Mouse (Mus musculus): Measurements from ENCODE around the gene Tmem260.

The Tmem260 gene

GRCm38 (mm10) chr14:48445984-48446683, at the start of gene Tmem260:
Gene Tmem260, plus strand, starts transcription at chr14:48446124.
- Histone ChIP-seq H3K36me3 (ENCODE audit: control insufficient read depth, insufficient read depth, low read length, poor library complexity, severe bottlenecking) (no peaks in the 10 kb centered on the region), H3K27me3 (ENCODE audit: control insufficient read depth, insufficient read depth, low read length, poor library complexity, severe bottlenecking) (no peaks in the 10 kb centered on the region)
- peak; percentile 96 for DNase-seq (ENCODE audit: low read depth, low spot score)

GRCm38 (mm10) chr14:48406086-48406485, 39.8 kb upstream of the Tmem260 start:
- DNase-seq (ENCODE audit: low read depth, low spot score), result no peak
- Histone ChIP-seq H3K36me3 (ENCODE audit: control insufficient read depth, insufficient read depth, low read length, poor library complexity, severe bottlenecking) (no peaks in the 10 kb centered on the region), H3K27me3 (ENCODE audit: control insufficient read depth, insufficient read depth, low read length, poor library complexity, severe bottlenecking) (no peaks in the 10 kb centered on the region)

GRCm38 (mm10) chr14:48417064-48417463, 28.9 kb upstream of the Tmem260 start:
- no peak for DNase-seq (ENCODE audit: low read depth, low spot score)
- no peaks in the 10 kb centered on the region; the same call in 1 of the 2 replicates for H3K27me3 ChIP-seq (ENCODE audit: control insufficient read depth, insufficient read depth, low read length, poor library complexity, severe bottlenecking)
- no peaks in the 10 kb centered on the region for H3K36me3 ChIP-seq (ENCODE audit: control insufficient read depth, insufficient read depth, low read length, poor library complexity, severe bottlenecking)

- H3K27me3 ChIP-seq (ENCODE audit: control insufficient read depth, insufficient read depth, low read length, poor library complexity, severe bottlenecking), result no peaks in the 10 kb centered on the region; the same call in 1 of the 2 replicates
- no peak for DNase-seq (ENCODE audit: low read depth, low spot score)
- no peaks in the 10 kb centered on the region for H3K36me3 ChIP-seq (ENCODE audit: control insufficient read depth, insufficient read depth, low read length, poor library complexity, severe bottlenecking)
Observed at GRCm38 (mm10) chr14:48418264-48418663, 27.7 kb upstream of the Tmem260 start.

GRCm38 (mm10) chr14:48418672-48419071, 27.3 kb upstream of the Tmem260 start:
- no peak for DNase-seq (ENCODE audit: low read depth, low spot score)
- no peaks in the 10 kb centered on the region for H3K36me3 ChIP-seq (ENCODE audit: control insufficient read depth, insufficient read depth, low read length, poor library complexity, severe bottlenecking)
- no peaks in the 10 kb centered on the region; the same call in 1 of the 2 replicates for H3K27me3 ChIP-seq (ENCODE audit: control insufficient read depth, insufficient read depth, low read length, poor library complexity, severe bottlenecking)

- Histone ChIP-seq H3K27me3 (ENCODE audit: control insufficient read depth, insufficient read depth, low read length, poor library complexity, severe bottlenecking) (no peaks in the 10 kb centered on the region; the same call in 1 of the 2 replicates), H3K36me3 (ENCODE audit: control insufficient read depth, insufficient read depth, low read length, poor library complexity, severe bottlenecking) (no peaks in the 10 kb centered on the region)
- DNase-seq (ENCODE audit: low read depth, low spot score), result no peak
Observed at GRCm38 (mm10) chr14:48421476-48421875, 24.4 kb upstream of the Tmem260 start.

- no peaks in the 10 kb centered on the region; the same call in 1 of the 2 replicates for H3K27me3 ChIP-seq (ENCODE audit: control insufficient read depth, insufficient read depth, low read length, poor library complexity, severe bottlenecking)
- no peaks in the 10 kb centered on the region for H3K36me3 ChIP-seq (ENCODE audit: control insufficient read depth, insufficient read depth, low read length, poor library complexity, severe bottlenecking)
- DNase-seq (ENCODE audit: low read depth, low spot score), result peak; percentile 16
Observed at GRCm38 (mm10) chr14:48421996-48422395, 23.9 kb upstream of the Tmem260 start.

GRCm38 (mm10) chr14:48422436-48422835, 23.5 kb upstream of the Tmem260 start:
- DNase-seq (ENCODE audit: low read depth, low spot score), result no peak
- Histone ChIP-seq H3K36me3 (ENCODE audit: control insufficient read depth, insufficient read depth, low read length, poor library complexity, severe bottlenecking) (no peaks in the 10 kb centered on the region), H3K27me3 (ENCODE audit: control insufficient read depth, insufficient read depth, low read length, poor library complexity, severe bottlenecking) (no peaks in the 10 kb centered on the region; the same call in 1 of the 2 replicates)

- DNase-seq (ENCODE audit: low read depth, low spot score), result no peak
- Histone ChIP-seq H3K27me3 (ENCODE audit: control insufficient read depth, insufficient read depth, low read length, poor library complexity, severe bottlenecking) (no peaks in the 10 kb centered on the region; the same call in 1 of the 2 replicates), H3K36me3 (ENCODE audit: control insufficient read depth, insufficient read depth, low read length, poor library complexity, severe bottlenecking) (no peaks in the 10 kb centered on the region)
Observed at GRCm38 (mm10) chr14:48422901-48423300, 23.0 kb upstream of the Tmem260 start.

GRCm38 (mm10) chr14:48431978-48432377, 13.9 kb upstream of the Tmem260 start:
- Histone ChIP-seq H3K36me3 (ENCODE audit: control insufficient read depth, insufficient read depth, low read length, poor library complexity, severe bottlenecking) (no peaks in the 10 kb centered on the region), H3K27me3 (ENCODE audit: control insufficient read depth, insufficient read depth, low read length, poor library complexity, severe bottlenecking) (no peaks in the 10 kb centered on the region)
- no peak for DNase-seq (ENCODE audit: low read depth, low spot score)

GRCm38 (mm10) chr14:48443796-48444195, 2.1 kb upstream of the Tmem260 start:
- Histone ChIP-seq H3K27me3 (ENCODE audit: control insufficient read depth, insufficient read depth, low read length, poor library complexity, severe bottlenecking) (no peaks in the 10 kb centered on the region), H3K36me3 (ENCODE audit: control insufficient read depth, insufficient read depth, low read length, poor library complexity, severe bottlenecking) (no peaks in the 10 kb centered on the region)
- peak; percentile 60 for DNase-seq (ENCODE audit: low read depth, low spot score)

- DNase-seq (ENCODE audit: low read depth, low spot score), result peak; percentile 23
- H3K36me3 ChIP-seq (ENCODE audit: control insufficient read depth, insufficient read depth, low read length, poor library complexity, severe bottlenecking), result no peaks in the 10 kb centered on the region; the same call in 1 of the 2 replicates
- no peaks in the 10 kb centered on the region for H3K27me3 ChIP-seq (ENCODE audit: control insufficient read depth, insufficient read depth, low read length, poor library complexity, severe bottlenecking)
Observed at GRCm38 (mm10) chr14:48451966-48452407, 6.1 kb downstream of the Tmem260 start.

- no peaks in the 10 kb centered on the region for H3K27me3 ChIP-seq (ENCODE audit: control insufficient read depth, insufficient read depth, low read length, poor library complexity, severe bottlenecking)
- peaks cover 5% of the 10 kb centered on the region; the same call in 1 of the 2 replicates for H3K36me3 ChIP-seq (ENCODE audit: control insufficient read depth, insufficient read depth, low read length, poor library complexity, severe bottlenecking)
- no peak for DNase-seq (ENCODE audit: low read depth, low spot score)
Observed at GRCm38 (mm10) chr14:48453411-48453810, 7.5 kb downstream of the Tmem260 start.

GRCm38 (mm10) chr14:48456305-48457092, 10.6 kb downstream of the Tmem260 start:
- no peaks in the 10 kb centered on the region for H3K27me3 ChIP-seq (ENCODE audit: control insufficient read depth, insufficient read depth, low read length, poor library complexity, severe bottlenecking)
- DNase-seq (ENCODE audit: low read depth, low spot score), result no peak
- peaks cover 8% of the 10 kb centered on the region; the same call in 1 of the 2 replicates for H3K36me3 ChIP-seq (ENCODE audit: control insufficient read depth, insufficient read depth, low read length, poor library complexity, severe bottlenecking)
